Mouse (Mus musculus) heart, adult 11 months (tissue): ENCODE results near the gene Pnn.
"Not testable (repeated sequence)": the region's sequence is repeated elsewhere in the genome, so short reads cannot be mapped to it uniquely, and the experiment has no call there.

Experiments
- DNase-seq: peaks from one replicate; pipeline ENCODE4 v3.0.0; 2022

The Pnn gene

GRCm38 (mm10) chr12:59066448-59067077, at the start of gene Pnn:
Pnn (plus strand) TSS chr12:59066884.
- DNase-seq: peak; percentile 100

- DNase-seq: peak; percentile 68
Measured at GRCm38 (mm10) chr12:59017970-59018369, 48.7 kb upstream of the Pnn start.

GRCm38 (mm10) chr12:59019891-59020290, 46.8 kb upstream of the Pnn start:
- peak; percentile 55 for DNase-seq

- DNase-seq: no peak
Measured at GRCm38 (mm10) chr12:59021306-59021705, 45.4 kb upstream of the Pnn start.

- DNase-seq: peak; percentile 66
Measured at GRCm38 (mm10) chr12:59032101-59032500, 34.6 kb upstream of the Pnn start.

GRCm38 (mm10) chr12:59039162-59039970, 27.3 kb upstream of the Pnn start:
- no peak for DNase-seq

GRCm38 (mm10) chr12:59039971-59040844, 26.5 kb upstream of the Pnn start:
- DNase-seq: peak; percentile 91

- DNase-seq: no peak
Measured at GRCm38 (mm10) chr12:59040851-59041250, 25.8 kb upstream of the Pnn start.

- no peak for DNase-seq
Measured at GRCm38 (mm10) chr12:59052470-59052869, 14.2 kb upstream of the Pnn start.

- DNase-seq: peak; percentile 40
Measured at GRCm38 (mm10) chr12:59053166-59053565, 13.5 kb upstream of the Pnn start.

GRCm38 (mm10) chr12:59053976-59054375, 12.7 kb upstream of the Pnn start:
- peak; percentile 56 for DNase-seq

- peak; percentile 66 for DNase-seq
Measured at GRCm38 (mm10) chr12:59055196-59055850, 11.4 kb upstream of the Pnn start.

- DNase-seq: peak; percentile 34
Measured at GRCm38 (mm10) chr12:59056222-59056621, 10.5 kb upstream of the Pnn start.

GRCm38 (mm10) chr12:59058242-59058641, 8.4 kb upstream of the Pnn start:
- not testable (repeated sequence) for DNase-seq

- DNase-seq: peak; percentile 43
Measured at GRCm38 (mm10) chr12:59060322-59060721, 6.4 kb upstream of the Pnn start.

GRCm38 (mm10) chr12:59060993-59061595, 5.6 kb upstream of the Pnn start, which contains the start of gene Trappc6b:
Trappc6b (minus strand) TSS chr12:59061472.
- peak; percentile 99 for DNase-seq

GRCm38 (mm10) chr12:59064837-59065236, 1.8 kb upstream of the Pnn start:
- DNase-seq: peak; percentile 75

- DNase-seq: no peak
Measured at GRCm38 (mm10) chr12:59065776-59066175, 908 bp upstream of the Pnn start.

- DNase-seq: no peak
Measured at GRCm38 (mm10) chr12:59067095-59067494, 411 bp downstream of the Pnn start.

GRCm38 (mm10) chr12:59068791-59069190, 2.1 kb downstream of the Pnn start:
- DNase-seq: peak; percentile 64

GRCm38 (mm10) chr12:59072286-59072685, 5.6 kb downstream of the Pnn start:
- peak; percentile 69 for DNase-seq

GRCm38 (mm10) chr12:59074052-59074451, 7.4 kb downstream of the Pnn start:
- peak; percentile 50 for DNase-seq
